Mouse (Mus musculus): ENCODE data around the gene A2ml1.

DNA sequence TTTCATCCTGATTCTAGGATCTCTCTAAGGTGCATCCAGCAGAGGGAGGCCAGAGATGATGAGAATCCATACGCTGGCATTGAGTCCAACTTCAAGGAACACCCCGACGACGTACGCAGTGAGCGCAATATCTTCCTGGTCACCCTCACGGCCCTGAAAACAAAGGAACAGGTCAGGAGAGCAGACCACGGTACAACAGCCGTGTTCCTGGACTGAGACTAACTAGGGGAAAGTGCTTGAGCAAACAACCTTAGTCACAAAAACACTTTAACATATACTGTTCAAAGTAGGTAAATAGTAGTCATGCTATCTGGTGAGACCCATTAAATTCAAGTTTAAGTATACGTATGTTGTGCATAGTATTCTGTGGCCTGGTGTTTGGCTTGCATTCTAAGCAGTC is 32.9 kb downstream of the A2ml1 start:
- TF ChIP-seq POLR2A (IDR thresholded peaks at IDR 0.05; ENCODE audit: control insufficient read depth, extremely low read depth, insufficient read depth, low read length, poor library complexity), result no peak
- TF ChIP-seq CTCF (IDR thresholded peaks at IDR 0.05; ENCODE audit: borderline replicate concordance, control insufficient read depth, extremely low read depth, insufficient read depth, low read length, poor library complexity), result no peak
